Mouse (Mus musculus) small intestine, adult 2 months (tissue): ENCODE results near the gene Hist1h2bj. TPM values are rescaled to one million over a fixed set of nuclear protein-coding genes. Genes with fewer than 3 reads are reported as not detected.

Experiments used
- H3K27ac ChIP-seq: fragments of 200-500 bp; 2 replicates; pipeline ENCODE4 v1.5.1; 2012; ENCODE audit warnings: low read depth, low read length, control low read depth, inconsistent platforms; ENCODE audit not compliant: insufficient read depth
- H3K27me3 ChIP-seq: fragments of 200-500 bp; 2 replicates; pipeline ENCODE4 v1.6.1; 2012; ENCODE audit warnings: mild to moderate bottlenecking, moderate library complexity, low read length, inconsistent platforms; ENCODE audit not compliant: control insufficient read depth, insufficient read depth
- H3K36me3 ChIP-seq: fragments of 200-500 bp; 2 replicates; pipeline ENCODE4 v1.6.1; 2012; ENCODE audit warnings: mild to moderate bottlenecking, low read length, control low read depth, inconsistent platforms; ENCODE audit not compliant: control insufficient read depth, insufficient read depth
- H3K4me1 ChIP-seq: fragments of 200-500 bp; 2 replicates; pipeline ENCODE4 v1.6.1; 2012; ENCODE audit warnings: low read length, inconsistent platforms, mixed read lengths; ENCODE audit not compliant: control insufficient read depth, insufficient read depth, insufficient read length
- H3K4me3 ChIP-seq: fragments of 200-500 bp; 2 replicates; pipeline ENCODE4 v1.5.1; 2012; ENCODE audit warnings: low read depth, mild to moderate bottlenecking, control low read depth, inconsistent platforms, low read length, moderate library complexity
- CTCF ChIP-seq: fragments of 200-500 bp; IDR thresholded peaks from 2 replicates; pipeline ENCODE4 v1.5.1; 2012; ENCODE audit warnings: low read depth, mild to moderate bottlenecking, control low read depth, inconsistent platforms, low read length, moderate library complexity, mixed read lengths; ENCODE audit not compliant: insufficient replicate concordance, insufficient read length; ENCODE audit errors: extremely low read depth
- POLR2A ChIP-seq: fragments of 200-500 bp; IDR thresholded peaks from 2 replicates; pipeline ENCODE4 v1.6.1; 2012; ENCODE audit warnings: low read depth, mild to moderate bottlenecking, control low read depth, inconsistent platforms, low read length, moderate library complexity
- WGBS: fragments of 180-500 bp; shearing (Covaris S2); methylation state at CpG from one replicate; pipeline ENCODE4 v1.1.7; 2018; 5-methylcytosine and 5-hydroxymethylcytosine counted together
- polyA plus RNA-seq: library from polyadenylated mRNA; depleted of rRNA; stranded (reverse); fragments of >200 nt; gene quantifications from 2 replicates; pipeline ENCODE4 v1.2.3, GENCODE M21; 2012

The Hist1h2bj gene
- polyA plus RNA-seq, 1 experiment: 21.2 TPM

GRCm38 (mm10) chr13:22026058-22027031, 16.7 kb upstream of the Hist1h2bj start:
- 2% methylated on average over 35 of the region's 35 CpGs for WGBS
- H3K27me3 ChIP-seq: no peaks in the 10 kb centered on the region; the same call in 1 of the 2 replicates
- no peak overlapping the region; the same call in 1 of the 2 replicates for H3K27ac ChIP-seq
- H3K4me3 ChIP-seq: peak overlapping the region; percentile 77
- 0 out of 2 replicates have a peak, but pooled peaks cover 3% of the 10 kb centered on the region for H3K4me1 ChIP-seq
- no peak for TF ChIP-seq CTCF
- H3K36me3 ChIP-seq: no peaks in the 10 kb centered on the region

GRCm38 (mm10) chr13:22028673-22029460, 14.1 kb upstream of the Hist1h2bj start:
- H3K27me3 ChIP-seq: no peaks in the 10 kb centered on the region; the same call in 1 of the 2 replicates
- peak overlapping the region; percentile 43 for H3K27ac ChIP-seq
- 2% methylated on average over 40 of the region's 40 CpGs for WGBS
- no peaks in the 10 kb centered on the region for H3K36me3 ChIP-seq
- peak; percentile 92 for TF ChIP-seq CTCF
- no peak for TF ChIP-seq POLR2A
- 0 out of 2 replicates have a peak, but pooled peaks cover 3% of the 10 kb centered on the region for H3K4me1 ChIP-seq
- H3K4me3 ChIP-seq: peak overlapping the region; percentile 76

GRCm38 (mm10) chr13:22029928-22030327, 13.1 kb upstream of the Hist1h2bj start:
- TF ChIP-seq POLR2A: no peak
- TF ChIP-seq CTCF: no peak
- 73% methylated on average over 8 of the region's 8 CpGs for WGBS
- H3K27ac ChIP-seq: no peak overlapping the region
- H3K4me1 ChIP-seq: 0 out of 2 replicates have a peak, but pooled peaks cover 3% of the 10 kb centered on the region
- H3K4me3 ChIP-seq: no peak overlapping the region
- H3K27me3 ChIP-seq: no peaks in the 10 kb centered on the region; the same call in 1 of the 2 replicates
- no peaks in the 10 kb centered on the region for H3K36me3 ChIP-seq

- 4% methylated on average over 4 of the region's 4 CpGs for WGBS
- TF ChIP-seq POLR2A: no peak
- TF ChIP-seq CTCF: no peak
- no peak overlapping the region for H3K27ac ChIP-seq
- 0 out of 2 replicates have a peak, but pooled peaks cover 3% of the 10 kb centered on the region for H3K4me1 ChIP-seq
- no peaks in the 10 kb centered on the region; the same call in 1 of the 2 replicates for H3K27me3 ChIP-seq
- H3K4me3 ChIP-seq: no peak overlapping the region
- no peaks in the 10 kb centered on the region for H3K36me3 ChIP-seq
These were observed 12.5 kb upstream of the Hist1h2bj start for GRCm38 (mm10) chr13:22030493-22030892.

- Histone ChIP-seq H3K36me3 (no peaks in the 10 kb centered on the region), H3K4me3 (no peak overlapping the region), H3K4me1 (peaks cover 2% of the 10 kb centered on the region; the same call in 1 of the 2 replicates), H3K27me3 (no peaks in the 10 kb centered on the region), H3K27ac (0 out of 2 replicates have a peak overlapping the region, but pooled peaks have one; percentile 6)
- WGBS: 26% methylated on average over 5 of the region's 5 CpGs
- TF ChIP-seq POLR2A (no peak), CTCF (no peak)
These were observed 9.1 kb upstream of the Hist1h2bj start for GRCm38 (mm10) chr13:22033741-22034442.

- no peaks in the 10 kb centered on the region for H3K36me3 ChIP-seq
- WGBS: 1% methylated on average over 14 of the region's 14 CpGs
- no peak for TF ChIP-seq POLR2A
- no peak for TF ChIP-seq CTCF
- H3K27me3 ChIP-seq: no peaks in the 10 kb centered on the region
- H3K4me1 ChIP-seq: peaks cover 2% of the 10 kb centered on the region; the same call in 1 of the 2 replicates
- 0 out of 2 replicates have a peak overlapping the region, but pooled peaks have one; percentile 58 for H3K27ac ChIP-seq
- H3K4me3 ChIP-seq: peak overlapping the region; percentile 50
These were observed 8.4 kb upstream of the Hist1h2bj start for GRCm38 (mm10) chr13:22034443-22035266.
